Mouse (Mus musculus) midbrain, embryonic 11.5 days (tissue): Measurements from ENCODE around the gene Cfdp1. TPM values are rescaled to one million over a fixed set of nuclear protein-coding genes. Genes with fewer than 3 reads are reported as not detected.

Source experiments
- ATAC-seq: fragments of 200-750 bp; cut with Nextera tagmentation; 2 replicates; pipeline ENCODE4 v1.8.0; 2017; ENCODE audit warnings: moderate TSS enrichment, moderate library complexity; ENCODE audit not compliant: low FRiP score
- DNase-seq: peaks from one replicate; pipeline ENCODE4 v3.0.0; 2015; ENCODE audit warnings: low spot score; ENCODE audit errors: missing footprints
- H3K27ac ChIP-seq: fragments of 300-500 bp; sonication (generic); 2 replicates; pipeline ENCODE4 v1.5.1; 2014; ENCODE audit warnings: low read depth, low read length
- H3K27me3 ChIP-seq: fragments of 300-500 bp; sonication (generic); 2 replicates; pipeline ENCODE4 v1.6.1; 2014; ENCODE audit warnings: mild to moderate bottlenecking, low read length, moderate library complexity, mixed read lengths; ENCODE audit not compliant: control insufficient read depth, insufficient read depth
- H3K36me3 ChIP-seq: fragments of 300-500 bp; sonication (generic); 2 replicates; pipeline ENCODE4 v1.6.1; 2014; ENCODE audit warnings: mild to moderate bottlenecking, low read length, moderate library complexity, mixed read lengths; ENCODE audit not compliant: control insufficient read depth, insufficient read depth
- H3K4me1 ChIP-seq: fragments of 300-500 bp; sonication (generic); 2 replicates; pipeline ENCODE4 v1.6.1; 2014; ENCODE audit warnings: low read length; ENCODE audit not compliant: control insufficient read depth, insufficient read depth
- H3K4me2 ChIP-seq: fragments of 300-500 bp; sonication (generic); 2 replicates; pipeline ENCODE4 v1.6.1; 2014; ENCODE audit warnings: mild to moderate bottlenecking, moderate library complexity
- H3K4me3 ChIP-seq: fragments of 300-500 bp; sonication (generic); 2 replicates; pipeline ENCODE4 v1.5.1; 2014; ENCODE audit warnings: low read depth, low read length
- H3K9ac ChIP-seq: fragments of 300-500 bp; sonication (generic); 2 replicates; pipeline ENCODE4 v1.6.1; 2014; ENCODE audit warnings: low read length
- H3K9me3 ChIP-seq: fragments of 300-500 bp; sonication (generic); 2 replicates; pipeline ENCODE4 v1.6.1; 2016; ENCODE audit warnings: low read length; ENCODE audit not compliant: control insufficient read depth
- WGBS: fragments of 180-500 bp; shearing (Covaris S2); extraction: QIAGEN DNeasy Blood & Tissue Kit; methylation state at CpG from one replicate; pipeline ENCODE4 v1.1.7; 2014; 5-methylcytosine and 5-hydroxymethylcytosine counted together
- polyA plus RNA-seq: library from polyadenylated mRNA; unstranded; fragments of >200 nt; fragmentation: Nextera tagmentation; extraction: Ambion mirVana; gene quantifications from 2 replicates; pipeline ENCODE4 v1.2.1, GENCODE M21; 2014

Cfdp1 gene
- 209 and 223 TPM in 2 replicates for polyA plus RNA-seq

DNA sequence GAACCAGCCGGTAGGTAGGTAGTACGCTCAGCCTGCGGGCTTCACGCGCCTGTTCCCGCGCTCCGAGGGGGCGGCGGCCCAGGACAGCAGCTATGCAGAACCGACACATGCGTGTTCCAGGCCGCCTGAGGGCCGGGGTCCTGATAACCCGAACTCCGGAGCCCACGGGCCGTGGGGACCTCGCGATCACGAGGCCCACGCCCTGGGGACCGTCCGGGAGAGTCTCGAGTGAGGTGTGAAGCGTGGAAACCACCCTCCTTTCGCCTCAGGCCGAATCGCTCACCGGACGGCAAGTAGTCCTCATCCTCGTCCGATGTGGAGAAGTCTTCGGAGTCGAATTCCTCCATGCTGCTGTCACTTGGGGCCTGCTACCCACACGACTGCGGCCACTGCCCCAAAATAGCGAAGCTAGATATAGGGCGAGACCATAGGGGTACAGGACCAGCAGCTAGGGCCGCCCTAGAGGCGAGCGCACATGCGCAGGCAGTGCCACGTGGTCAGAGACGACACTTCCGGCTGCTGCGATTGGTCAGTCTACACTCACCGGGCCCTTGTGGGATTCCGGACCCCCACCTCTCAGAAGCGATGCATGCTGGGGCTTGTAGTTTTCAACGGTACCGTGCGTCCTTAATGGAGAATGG, at the start of gene Cfdp1:
TSS of gene Cfdp1 (minus strand) at position 431 of the 641 bp plus-strand sequence.
- ATAC-seq (peak; percentile 100), DNase-seq (peak; percentile 99)
- no peak within 1 kb of the TSS for H3K27ac ChIP-seq
- peak within 1 kb of the TSS; percentile 90 for H3K4me2 ChIP-seq
- no peaks in the 10 kb centered on the region for H3K36me3 ChIP-seq
- H3K4me3 ChIP-seq: peak within 1 kb of the TSS; percentile 75
- H3K27me3 ChIP-seq: no peaks in the 10 kb centered on the region
- H3K9ac ChIP-seq: peak within 1 kb of the TSS; percentile 88
- H3K4me1 ChIP-seq: peaks cover 3% of the 10 kb centered on the region; the same call in 1 of the 2 replicates
- no peaks in the 10 kb centered on the region for H3K9me3 ChIP-seq
- WGBS: under 1% methylated on average over 53 of the region's 53 CpGs

DNA sequence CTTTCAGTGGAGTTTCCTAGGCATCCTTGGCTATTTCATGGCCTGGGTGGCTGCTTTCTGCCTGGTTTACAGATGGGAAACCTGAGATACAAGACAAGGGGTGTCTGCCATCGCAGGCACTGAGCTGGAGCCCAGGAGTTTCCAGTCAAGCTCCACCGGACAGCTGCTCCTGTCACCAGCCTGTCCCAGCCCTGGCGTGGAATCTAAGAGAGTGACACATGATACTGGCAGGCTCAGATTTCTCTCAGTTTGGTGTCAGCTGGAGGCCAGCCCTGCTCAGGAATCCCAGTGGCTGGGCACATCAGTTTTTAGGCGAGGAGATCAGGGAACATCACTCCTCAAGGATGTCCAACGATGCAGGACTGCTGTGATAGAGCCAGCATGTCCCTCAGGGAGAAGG, 48.0 kb upstream of the Cfdp1 start:
- Histone ChIP-seq H3K4me2 (no peak overlapping the region), H3K4me1 (no peaks in the 10 kb centered on the region), H3K27ac (no peak overlapping the region), H3K27me3 (no peaks in the 10 kb centered on the region), H3K9me3 (no peaks in the 10 kb centered on the region), H3K9ac (no peak overlapping the region), H3K4me3 (no peak overlapping the region), H3K36me3 (no peaks in the 10 kb centered on the region)
- 39% methylated on average over 5 of the region's 5 CpGs for WGBS
- no peak for ATAC-seq
- DNase-seq: no peak

DNA sequence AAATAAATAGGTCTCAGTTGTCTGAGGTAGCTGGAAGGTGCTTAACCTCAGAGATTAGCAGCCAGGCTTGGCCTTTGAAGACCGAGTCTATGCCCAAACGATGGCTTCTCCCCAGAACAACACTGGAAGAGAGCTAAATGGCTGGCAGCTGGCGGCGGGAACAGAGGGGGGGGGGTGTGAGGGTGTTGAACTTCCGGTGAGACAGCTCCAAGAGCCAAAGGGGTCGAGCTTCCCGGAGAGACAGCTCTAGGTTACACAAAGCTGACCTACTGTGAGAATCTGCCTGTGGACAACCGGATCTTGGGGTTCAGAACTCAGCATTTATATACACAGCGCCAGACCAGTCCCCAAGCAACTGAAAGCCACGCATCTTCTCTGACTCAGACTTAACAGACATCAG, 44.5 kb upstream of the Cfdp1 start:
- H3K9me3 ChIP-seq: no peaks in the 10 kb centered on the region
- no peaks in the 10 kb centered on the region for H3K36me3 ChIP-seq
- no peak overlapping the region for H3K27ac ChIP-seq
- DNase-seq (no peak), ATAC-seq (no peak)
- no peak overlapping the region for H3K4me3 ChIP-seq
- 29% methylated on average over 10 of the region's 10 CpGs for WGBS
- H3K27me3 ChIP-seq: no peaks in the 10 kb centered on the region
- no peaks in the 10 kb centered on the region for H3K4me1 ChIP-seq
- H3K9ac ChIP-seq: no peak overlapping the region
- H3K4me2 ChIP-seq: no peak overlapping the region

DNA sequence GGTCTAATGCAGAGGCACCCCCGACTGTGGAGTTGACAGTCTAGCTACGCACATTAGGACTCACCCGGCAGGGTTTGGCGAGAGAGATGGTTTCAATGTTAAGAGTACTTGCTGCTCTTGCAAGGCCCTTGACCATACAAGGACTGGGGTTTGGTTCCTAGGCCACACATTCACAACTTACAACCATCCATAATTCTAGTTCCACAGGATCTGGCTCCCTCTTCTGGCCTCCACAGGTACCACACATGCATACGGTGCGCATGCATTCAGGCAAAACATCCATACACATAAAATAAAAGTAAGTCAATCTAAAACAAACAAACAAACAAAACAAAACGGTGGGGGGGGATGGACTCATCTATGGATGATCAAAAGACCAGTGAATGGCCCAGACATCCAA, 40.9 kb upstream of the Cfdp1 start:
- 86% methylated on average over 7 of the region's 7 CpGs for WGBS
- H3K4me2 ChIP-seq: no peak overlapping the region
- no peak overlapping the region for H3K27ac ChIP-seq
- no peak for DNase-seq
- no peaks in the 10 kb centered on the region for H3K9me3 ChIP-seq
- no peak overlapping the region for H3K4me3 ChIP-seq
- H3K4me1 ChIP-seq: no peaks in the 10 kb centered on the region
- H3K9ac ChIP-seq: no peak overlapping the region
- H3K36me3 ChIP-seq: no peaks in the 10 kb centered on the region
- no peak for ATAC-seq
- peaks cover 13% of the 10 kb centered on the region for H3K27me3 ChIP-seq

DNA sequence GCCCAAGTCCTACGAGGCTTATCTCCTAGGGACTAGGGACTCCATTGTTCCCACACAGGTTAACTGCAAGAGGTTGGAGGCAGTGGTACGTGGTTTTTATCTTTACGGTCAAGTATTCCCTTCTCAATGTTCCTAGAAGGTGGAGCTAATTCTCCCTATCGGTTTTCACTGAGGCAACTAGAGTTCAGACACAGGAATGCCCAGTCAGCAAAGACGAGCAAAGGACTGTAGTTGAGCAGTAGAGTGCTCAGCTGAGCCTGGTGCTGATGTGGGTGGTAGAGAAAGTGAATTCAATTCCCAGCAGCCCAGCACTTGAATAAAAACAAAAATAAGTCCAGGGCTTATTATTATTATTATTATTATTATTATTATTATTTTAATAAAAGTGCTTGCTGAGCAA, 38.5 kb upstream of the Cfdp1 start:
- Histone ChIP-seq H3K27me3 (peaks cover 24% of the 10 kb centered on the region), H3K27ac (no peak overlapping the region), H3K36me3 (no peaks in the 10 kb centered on the region), H3K9ac (no peak overlapping the region), H3K4me2 (no peak overlapping the region), H3K4me3 (no peak overlapping the region), H3K4me1 (no peaks in the 10 kb centered on the region), H3K9me3 (no peaks in the 10 kb centered on the region)
- DNase-seq (no peak), ATAC-seq (no peak)
- 69% methylated on average over 5 of the region's 5 CpGs for WGBS

DNA sequence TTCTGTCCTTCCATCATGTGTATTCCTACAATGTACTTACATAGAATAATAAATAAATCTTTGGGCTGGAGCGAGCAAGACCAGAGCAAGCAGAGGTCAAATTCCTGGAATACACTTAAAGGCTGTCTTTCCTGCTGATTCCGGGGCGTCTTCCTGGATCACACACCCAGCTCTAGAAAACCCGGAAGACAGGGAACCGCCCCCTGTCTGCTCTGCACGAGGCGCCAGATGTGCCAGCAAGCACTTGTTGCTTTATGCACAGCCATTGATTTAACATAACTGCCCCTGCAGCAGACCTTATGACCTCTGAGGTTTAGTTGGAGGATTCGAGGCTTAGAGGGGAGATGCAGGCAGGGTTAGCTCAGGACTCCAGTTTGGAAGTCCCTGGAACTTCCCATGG, 37.9 kb upstream of the Cfdp1 start:
- Histone ChIP-seq H3K4me3 (no peak overlapping the region), H3K36me3 (no peaks in the 10 kb centered on the region), H3K27me3 (peaks cover 24% of the 10 kb centered on the region), H3K9me3 (no peaks in the 10 kb centered on the region), H3K4me2 (no peak overlapping the region), H3K9ac (no peak overlapping the region), H3K4me1 (no peaks in the 10 kb centered on the region), H3K27ac (no peak overlapping the region)
- ATAC-seq (no peak), DNase-seq (no peak)
- 51% methylated on average over 8 of the region's 8 CpGs for WGBS

DNA sequence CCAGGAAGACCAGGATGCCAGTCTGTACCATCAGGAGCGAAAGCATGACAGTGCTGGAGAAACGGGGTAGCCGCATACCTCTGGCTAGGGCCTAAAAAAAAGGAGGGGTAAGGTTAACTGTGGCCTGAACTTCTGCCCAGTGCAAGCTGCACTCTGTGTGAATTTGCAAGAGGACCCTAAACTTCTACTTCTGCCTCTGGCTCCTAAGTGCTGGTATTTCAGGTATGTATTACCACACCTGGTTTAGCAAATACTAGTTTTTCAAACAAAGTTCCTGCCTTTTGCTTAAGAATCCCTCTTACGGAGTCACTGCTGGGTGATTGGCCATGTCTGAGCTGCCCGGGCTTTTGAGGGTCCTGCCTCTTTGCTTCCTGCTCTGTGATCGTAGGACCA, 36.8 kb upstream of the Cfdp1 start:
- DNase-seq: no peak
- peaks cover 24% of the 10 kb centered on the region for H3K27me3 ChIP-seq
- no peak overlapping the region for H3K4me2 ChIP-seq

DNA sequence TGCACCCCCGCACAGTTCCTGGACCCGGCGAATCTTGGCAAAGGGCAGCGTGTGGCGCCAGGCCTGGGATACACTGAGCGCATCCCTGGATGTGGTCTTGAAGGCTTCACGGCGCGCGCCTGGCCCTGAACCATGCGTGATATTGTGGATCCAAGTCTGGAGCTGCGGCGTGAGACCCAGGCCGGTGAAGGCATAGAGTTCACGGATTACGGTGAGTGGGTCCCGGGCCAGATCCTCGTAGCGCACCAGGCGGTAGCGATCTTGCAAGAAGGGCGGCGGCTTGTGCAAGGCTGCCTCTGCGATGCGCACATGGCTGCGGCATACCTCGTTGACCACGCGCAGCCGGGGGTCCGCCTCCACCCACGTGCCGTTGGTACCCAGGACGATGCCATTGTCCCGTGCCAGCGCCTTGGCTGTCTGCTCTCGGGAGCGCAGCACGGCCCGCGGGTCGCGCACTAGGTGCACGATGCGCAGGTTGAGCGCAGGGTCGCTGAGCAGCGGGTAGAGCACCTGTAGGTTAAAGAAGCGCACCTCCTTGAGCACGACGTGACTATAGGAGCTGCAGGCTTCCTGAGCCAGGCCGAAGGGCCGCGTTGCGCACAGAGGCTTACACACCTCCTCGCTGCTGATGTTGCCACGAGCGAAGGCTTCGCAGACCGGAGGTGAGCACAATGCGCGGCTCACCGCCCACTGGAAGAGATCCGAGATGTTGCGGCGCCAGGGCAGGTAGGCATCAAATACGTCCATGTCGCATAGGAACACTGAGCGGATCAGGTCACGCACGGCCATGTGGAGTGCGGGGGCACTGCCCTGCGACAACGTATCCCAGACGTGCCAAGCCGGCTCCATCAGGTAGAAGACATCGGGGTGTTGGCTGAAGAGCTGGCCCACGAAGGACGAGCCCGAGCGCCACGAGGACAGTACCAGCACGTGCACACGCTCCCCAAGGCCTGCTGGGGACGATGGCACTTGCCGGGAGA, 36.1 kb upstream of the Cfdp1 start:
- Histone ChIP-seq H3K27ac (no peak overlapping the region), H3K4me1 (no peaks in the 10 kb centered on the region), H3K36me3 (no peaks in the 10 kb centered on the region), H3K27me3 (peaks cover 24% of the 10 kb centered on the region), H3K4me2 (0 out of 2 replicates have a peak overlapping the region, but pooled peaks have one; percentile 3), H3K4me3 (peak overlapping the region; percentile 4; the same call in 1 of the 2 replicates), H3K9ac (no peak overlapping the region), H3K9me3 (no peaks in the 10 kb centered on the region)
- DNase-seq: peak; percentile 89
- 11% methylated on average over 86 of the region's 86 CpGs for WGBS
- no peak for ATAC-seq

More for the DNA sequence above, 36.8 kb upstream of the Cfdp1 start:
- WGBS: 61% methylated on average over 6 of the region's 6 CpGs
- Histone ChIP-seq H3K27ac (no peak overlapping the region), H3K4me1 (no peaks in the 10 kb centered on the region), H3K4me3 (no peak overlapping the region), H3K9ac (no peak overlapping the region), H3K36me3 (no peaks in the 10 kb centered on the region), H3K9me3 (no peaks in the 10 kb centered on the region)
- ATAC-seq: no peak

DNA sequence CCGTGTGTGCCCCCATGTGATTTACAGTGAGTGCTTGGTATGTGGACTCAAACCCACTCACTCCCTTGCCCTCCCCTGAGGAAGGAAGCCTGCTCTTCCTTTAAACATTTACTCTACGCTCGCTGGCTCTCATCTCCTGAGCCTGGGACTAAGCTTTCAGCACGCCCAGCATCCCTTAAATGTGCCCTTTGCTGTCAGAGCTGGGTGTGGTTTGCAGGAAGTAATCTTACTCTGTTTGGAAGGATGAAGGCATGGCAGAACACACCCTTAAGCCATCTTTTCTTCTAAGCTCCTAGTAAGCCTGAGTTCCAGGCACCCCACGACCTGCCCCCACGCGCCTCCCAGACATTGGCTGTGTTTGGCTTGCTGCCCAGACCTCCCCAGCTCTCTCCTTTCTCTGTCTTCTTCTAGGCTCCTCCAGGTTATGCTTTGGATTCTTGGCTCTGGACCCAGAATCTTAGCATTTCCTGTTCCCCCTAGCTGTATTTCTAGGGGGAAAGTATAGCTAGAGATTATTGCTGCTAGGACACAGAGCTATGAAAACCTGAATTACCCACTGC, 34.1 kb upstream of the Cfdp1 start:
- DNase-seq (no peak), ATAC-seq (no peak)
- H3K4me2 ChIP-seq: no peak overlapping the region
- no peak overlapping the region for H3K4me3 ChIP-seq
- peaks cover 24% of the 10 kb centered on the region for H3K27me3 ChIP-seq
- H3K4me1 ChIP-seq: no peaks in the 10 kb centered on the region
- 45% methylated on average over 7 of the region's 7 CpGs for WGBS
- no peaks in the 10 kb centered on the region for H3K36me3 ChIP-seq
- no peaks in the 10 kb centered on the region for H3K9me3 ChIP-seq
- H3K9ac ChIP-seq: no peak overlapping the region
- H3K27ac ChIP-seq: no peak overlapping the region
